Mouse (Mus musculus) ovary, postnatal 14 days (tissue): Measurements from ENCODE around the gene Hcn4.

Experiments used
- DNase-seq: peaks from one replicate; pipeline ENCODE4 v3.0.0; 2022; ENCODE audit warnings: low spot score

Gene Hcn4

GRCm38 (mm10) chr9:58849576-58850315 is 26.5 kb downstream of the Hcn4 start:
- DNase-seq, result no peak

- DNase-seq, result no peak
Measured at GRCm38 (mm10) chr9:58854931-58855330, 31.7 kb downstream of the Hcn4 start.

- DNase-seq, result no peak
Measured at GRCm38 (mm10) chr9:58859080-58859635, 35.9 kb downstream of the Hcn4 start.

GRCm38 (mm10) chr9:58863826-58864225 is 40.6 kb downstream of the Hcn4 start:
- no peak for DNase-seq

GRCm38 (mm10) chr9:58871141-58871540 is 47.9 kb downstream of the Hcn4 start:
- no peak for DNase-seq

- peak; percentile 38 for DNase-seq
Measured at GRCm38 (mm10) chr9:58873541-58874324, 50.5 kb downstream of the Hcn4 start.

GRCm38 (mm10) chr9:58874354-58874753 is 51.1 kb downstream of the Hcn4 start:
- no peak for DNase-seq

GRCm38 (mm10) chr9:58875439-58875838 is 52.2 kb downstream of the Hcn4 start:
- DNase-seq, result no peak

GRCm38 (mm10) chr9:58876946-58877625 is 53.9 kb downstream of the Hcn4 start:
- no peak for DNase-seq

GRCm38 (mm10) chr9:58879836-58880235 is 56.6 kb downstream of the Hcn4 start:
- no peak for DNase-seq

GRCm38 (mm10) chr9:58882686-58883085 is 59.5 kb downstream of the Hcn4 start:
- DNase-seq, result no peak

GRCm38 (mm10) chr9:58889782-58890448 is 66.7 kb downstream of the Hcn4 start:
- no peak for DNase-seq

GRCm38 (mm10) chr9:58890893-58891292 is 67.7 kb downstream of the Hcn4 start:
- no peak for DNase-seq

- DNase-seq, result no peak
Measured at GRCm38 (mm10) chr9:58891840-58892640, 68.8 kb downstream of the Hcn4 start.

GRCm38 (mm10) chr9:58899602-58900001 is 76.4 kb downstream of the Hcn4 start:
- no peak for DNase-seq

GRCm38 (mm10) chr9:58902869-58903585 is 79.8 kb downstream of the Hcn4 start:
- DNase-seq, result peak; percentile 42
